Mouse (Mus musculus) R1 (cell line): Measurements from ENCODE around the gene Dmc1.

Experiments used
- DNase-seq: peaks from one replicate; pipeline ENCODE4 v3.0.0-alpha.2; 2018; ENCODE audit warnings: low read depth, low spot score

Gene Dmc1

GRCm38 (mm10) chr15:79511553-79512320, 93.2 kb downstream of the Dmc1 start:
- DNase-seq, result peak; percentile 76
